Mouse (Mus musculus): ENCODE results near the gene 4930550L24Rik. TPM values are rescaled to one million over a fixed set of nuclear protein-coding genes. Genes with fewer than 3 reads are reported as not detected.

Gene 4930550L24Rik
- polyA plus RNA-seq (2014; fragmentation: Nextera tagmentation; extraction: Ambion mirVana), result 0.41 and 0.90 TPM in 2 replicates

- no peak within 1 kb of the TSS for H3K4me2 ChIP-seq
- no peak for DNase-seq (ENCODE audit: low spot score)
- H3K4me3 ChIP-seq (ENCODE audit: low read depth, low read length), result no peak within 1 kb of the TSS
- H3K36me3 ChIP-seq (ENCODE audit: control insufficient read depth, insufficient read depth, low read length), result no peaks in the 10 kb centered on the region
- no peak within 1 kb of the TSS for H3K9ac ChIP-seq (ENCODE audit: low read depth, low read length)
- ATAC-seq (replicated peaks; ENCODE audit: low FRiP score), result no peak
- H3K4me1 ChIP-seq (replicated peaks; ENCODE audit: control insufficient read depth, insufficient read depth, low read length), result no peaks in the 10 kb centered on the region
- WGBS, result 74% methylated on average over 2 of the region's 2 CpGs
- no peaks in the 10 kb centered on the region for H3K27me3 ChIP-seq (replicated peaks; ENCODE audit: control insufficient read depth, insufficient read depth, low read length)
- H3K27ac ChIP-seq (ENCODE audit: low read depth, low read length), result no peak within 1 kb of the TSS
- no peaks in the 10 kb centered on the region for H3K9me3 ChIP-seq (ENCODE audit: control insufficient read depth, low read length)
Observed at GRCm38 (mm10) chrX:58909060-58909459, at the start of gene 4930550L24Rik. TSS of gene 4930550L24Rik (plus strand) at chrX:58909360.

GRCm38 (mm10) chrX:58900753-58901152 lies 8.4 kb upstream of the 4930550L24Rik start:
- Histone ChIP-seq H3K9ac (ENCODE audit: low read depth, low read length) (no peak overlapping the region), H3K36me3 (ENCODE audit: control insufficient read depth, insufficient read depth, low read length) (no peaks in the 10 kb centered on the region), H3K4me2 (no peak overlapping the region), H3K9me3 (ENCODE audit: control insufficient read depth, low read length) (no peaks in the 10 kb centered on the region), H3K27ac (ENCODE audit: low read depth, low read length) (no peak overlapping the region), H3K27me3 (replicated peaks; ENCODE audit: control insufficient read depth, insufficient read depth, low read length) (no peaks in the 10 kb centered on the region), H3K4me3 (ENCODE audit: low read depth, low read length) (no peak overlapping the region), H3K4me1 (replicated peaks; ENCODE audit: control insufficient read depth, insufficient read depth, low read length) (no peaks in the 10 kb centered on the region)
- DNase-seq (ENCODE audit: low spot score) (no peak), ATAC-seq (replicated peaks; ENCODE audit: low FRiP score) (peak; percentile 71; the same call in 1 of the 2 replicates)
- 41% methylated on average over 1 of the region's 1 CpGs for WGBS

- Histone ChIP-seq H3K9ac (ENCODE audit: low read depth, low read length) (no peak overlapping the region), H3K4me2 (no peak overlapping the region), H3K36me3 (ENCODE audit: control insufficient read depth, insufficient read depth, low read length) (no peaks in the 10 kb centered on the region), H3K4me3 (ENCODE audit: low read depth, low read length) (no peak overlapping the region), H3K4me1 (replicated peaks; ENCODE audit: control insufficient read depth, insufficient read depth, low read length) (no peaks in the 10 kb centered on the region), H3K9me3 (ENCODE audit: control insufficient read depth, low read length) (no peaks in the 10 kb centered on the region), H3K27me3 (replicated peaks; ENCODE audit: control insufficient read depth, insufficient read depth, low read length) (no peaks in the 10 kb centered on the region), H3K27ac (ENCODE audit: low read depth, low read length) (no peak overlapping the region)
- 92% methylated on average over 2 of the region's 2 CpGs for WGBS
- DNase-seq (ENCODE audit: low spot score) (no peak), ATAC-seq (replicated peaks; ENCODE audit: low FRiP score) (no peak)
Observed at GRCm38 (mm10) chrX:58967969-58968368, 58.8 kb downstream of the 4930550L24Rik start.

Measured in liver, embryonic 11.5 days (tissue).